Mouse (Mus musculus) intestine, embryonic 16.5 days (tissue): ENCODE data around the gene Cfap77. TPM values are rescaled to one million over a fixed set of nuclear protein-coding genes. Genes with fewer than 3 reads are reported as not detected.

Experiments used
- ATAC-seq: fragments of 200-750 bp; cut with Nextera tagmentation; 2 replicates; pipeline ENCODE4 v1.8.0; 2017; ENCODE audit warnings: moderate TSS enrichment, moderate library complexity
- H3K27ac ChIP-seq: fragments of 300-500 bp; sonication (generic); 2 replicates; pipeline ENCODE4 v1.5.1; 2014; ENCODE audit warnings: mild to moderate bottlenecking, low read length
- H3K27me3 ChIP-seq: fragments of 300-500 bp; sonication (generic); replicated peaks from 2 replicates; pipeline ENCODE4 v1.6.1; 2014; ENCODE audit warnings: low read length, control low read depth, mixed read lengths; ENCODE audit not compliant: control insufficient read depth, insufficient read depth
- H3K36me3 ChIP-seq: fragments of 300-500 bp; sonication (generic); 2 replicates; pipeline ENCODE4 v1.6.1; 2014; ENCODE audit warnings: low read length, control low read depth; ENCODE audit not compliant: control insufficient read depth, insufficient read depth
- H3K4me1 ChIP-seq: fragments of 300-500 bp; sonication (generic); 2 replicates; pipeline ENCODE4 v1.6.1; 2014; ENCODE audit warnings: low read length, control low read depth, mixed read lengths; ENCODE audit not compliant: control insufficient read depth, insufficient read depth
- H3K4me2 ChIP-seq: fragments of 300-500 bp; sonication (generic); 2 replicates; pipeline ENCODE4 v1.6.1; 2014; ENCODE audit warnings: low read depth, low read length, control low read depth
- H3K4me3 ChIP-seq: fragments of 300-500 bp; sonication (generic); 2 replicates; pipeline ENCODE4 v1.5.1; 2014; ENCODE audit warnings: mild to moderate bottlenecking, low read length
- H3K9ac ChIP-seq: fragments of 300-500 bp; sonication (generic); 2 replicates; pipeline ENCODE4 v1.6.1; 2014; ENCODE audit warnings: low read depth, low read length
- H3K9me3 ChIP-seq: fragments of 300-500 bp; sonication (generic); 2 replicates; pipeline ENCODE4 v1.6.1; 2016; ENCODE audit warnings: low read length, control low read depth; ENCODE audit not compliant: control insufficient read depth
- WGBS: fragments of 180-500 bp; shearing (Covaris S2); extraction: QIAGEN DNeasy Blood & Tissue Kit; methylation state at CpG from one replicate; pipeline ENCODE4 v1.1.7; 2014; 5-methylcytosine and 5-hydroxymethylcytosine counted together
- polyA plus RNA-seq: library from polyadenylated mRNA; unstranded; fragments of >200 nt; fragmentation: Nextera tagmentation; extraction: Ambion mirVana; gene quantifications from 2 replicates; pipeline ENCODE4 v1.2.1, GENCODE M21; 2015

Cfap77 gene
- polyA plus RNA-seq, 1 experiment from 2014 or later = 0.31 TPM

DNA sequence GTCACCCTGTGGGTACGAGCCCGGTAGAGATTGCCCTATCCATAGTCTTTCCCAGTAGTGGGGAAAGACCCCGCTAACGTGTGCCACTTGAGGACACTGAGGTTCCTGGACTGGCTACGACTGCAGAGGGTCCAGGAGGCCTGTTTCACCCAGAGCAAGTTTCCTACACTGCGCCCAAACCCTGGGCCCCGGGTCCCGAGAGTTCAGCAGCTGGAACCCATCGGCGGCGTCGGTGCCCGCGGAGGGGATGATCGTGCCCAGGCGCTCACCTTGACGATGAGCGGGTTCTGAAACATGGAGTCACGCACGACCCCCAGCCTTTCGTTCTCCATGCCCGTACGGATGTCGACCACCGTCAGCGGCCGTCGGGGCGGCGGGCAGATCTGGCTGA is 326 bp downstream of the Cfap77 start:
- H3K27ac ChIP-seq = no peak overlapping the region

DNA sequence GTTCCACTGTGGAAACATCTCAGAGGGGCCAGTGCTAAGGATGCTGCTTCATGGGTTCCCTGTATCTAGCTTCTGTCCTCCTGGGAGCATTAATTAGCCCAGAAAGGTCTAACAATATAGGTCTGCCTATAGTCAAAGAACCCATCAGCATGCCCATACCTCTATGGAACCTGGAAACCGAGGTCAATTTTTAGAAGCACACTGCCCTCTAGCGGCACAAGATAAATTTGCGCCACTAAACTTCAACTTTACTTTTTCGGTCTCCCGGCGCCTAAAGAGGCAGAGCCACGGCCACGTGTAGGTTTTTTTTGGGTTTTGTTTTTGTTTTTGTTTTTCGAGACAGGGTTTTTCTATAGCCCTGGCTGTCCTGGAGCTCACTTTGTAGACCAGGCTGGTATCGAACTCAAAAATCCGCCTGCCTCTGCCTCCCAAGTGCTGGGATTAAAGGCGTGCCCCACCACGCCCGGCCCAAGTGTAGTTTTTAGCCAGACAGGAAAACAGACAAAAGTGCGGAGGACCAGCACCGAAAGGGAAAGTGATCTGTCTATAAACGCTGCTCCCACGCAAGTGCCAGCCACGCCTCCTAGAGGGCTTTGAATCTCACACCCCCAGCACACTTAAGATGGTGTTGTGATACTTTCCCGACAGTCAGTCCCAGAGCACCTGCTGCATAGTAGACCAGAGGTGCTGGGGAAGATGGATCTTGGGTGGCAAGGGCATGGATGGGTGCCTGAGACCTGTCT is 893 bp downstream of the Cfap77 start:
- no peaks in the 10 kb centered on the region for H3K9me3 ChIP-seq
- H3K36me3 ChIP-seq = no peaks in the 10 kb centered on the region
- peaks cover 10% of the 10 kb centered on the region for H3K4me1 ChIP-seq
- H3K9ac ChIP-seq = peak overlapping the region; percentile 73
- H3K4me2 ChIP-seq = peak overlapping the region; percentile 99
- no peak overlapping the region for H3K27ac ChIP-seq
- peak overlapping the region; percentile 53 for H3K4me3 ChIP-seq
- H3K27me3 ChIP-seq = no peaks in the 10 kb centered on the region
- no peak; the same call in 1 of the 2 replicates for ATAC-seq
- WGBS = 3% methylated on average over 20 of the region's 20 CpGs

More for the DNA sequence above, 326 bp downstream of the Cfap77 start:
- Histone ChIP-seq H3K27me3 (no peaks in the 10 kb centered on the region), H3K4me2 (peak overlapping the region; percentile 99), H3K4me1 (peaks cover 10% of the 10 kb centered on the region), H3K9me3 (no peaks in the 10 kb centered on the region), H3K4me3 (peak overlapping the region; percentile 53), H3K36me3 (no peaks in the 10 kb centered on the region), H3K9ac (peak overlapping the region; percentile 73)
- WGBS = 1% methylated on average over 30 of the region's 30 CpGs
- peak; percentile 63 for ATAC-seq

DNA sequence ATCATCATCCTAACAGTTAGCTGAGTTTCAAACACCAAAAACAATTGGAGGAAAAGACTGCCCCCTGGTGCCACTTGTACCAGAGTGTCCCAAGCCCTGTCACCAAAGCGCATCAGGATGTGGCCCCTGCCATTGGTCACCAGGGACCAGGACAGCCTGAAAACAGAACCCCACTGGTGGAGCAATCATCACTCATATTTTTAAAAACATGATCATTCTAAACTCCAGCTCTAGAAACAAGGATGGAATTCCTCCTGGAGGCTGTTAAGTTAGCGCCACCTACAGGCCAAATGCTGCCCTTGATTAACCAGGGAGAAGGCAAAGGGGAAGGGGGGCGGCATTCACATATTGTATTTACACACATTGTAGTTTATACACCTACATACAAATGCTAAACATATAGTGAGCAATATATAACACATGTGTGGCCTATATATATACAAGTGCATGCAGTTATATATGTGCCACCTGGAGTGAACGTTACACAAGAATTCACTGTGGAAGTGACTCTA is 1.9 kb downstream of the Cfap77 start:
- Histone ChIP-seq H3K9ac (no peak overlapping the region), H3K4me1 (peaks cover 10% of the 10 kb centered on the region), H3K27me3 (no peaks in the 10 kb centered on the region), H3K9me3 (no peaks in the 10 kb centered on the region), H3K27ac (no peak overlapping the region), H3K4me3 (no peak overlapping the region), H3K4me2 (no peak overlapping the region), H3K36me3 (no peaks in the 10 kb centered on the region)
- no peak for ATAC-seq
- 27% methylated on average over 4 of the region's 4 CpGs for WGBS

DNA sequence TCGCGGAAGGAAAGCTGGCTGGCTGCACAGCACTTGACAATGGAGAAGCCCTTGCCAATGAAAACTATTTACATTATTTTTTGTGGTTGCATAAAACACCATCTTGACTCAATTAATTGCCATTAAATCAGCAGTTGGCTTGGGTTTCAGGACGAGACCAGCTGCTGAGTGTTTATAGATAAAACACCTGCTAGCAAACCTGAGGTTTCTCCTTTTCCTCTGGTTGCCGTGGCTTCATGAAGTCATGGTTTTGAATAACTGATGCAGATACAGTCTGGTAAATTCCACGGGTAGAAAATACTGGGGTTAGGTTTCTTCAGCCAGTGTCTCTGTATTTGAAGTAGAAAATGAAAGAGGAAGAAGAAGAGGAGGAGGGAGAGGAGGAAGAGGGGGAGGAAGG is 2.9 kb downstream of the Cfap77 start:
- no peak overlapping the region for H3K4me3 ChIP-seq
- no peak overlapping the region for H3K9ac ChIP-seq
- H3K27ac ChIP-seq = no peak overlapping the region
- H3K9me3 ChIP-seq = no peaks in the 10 kb centered on the region
- no peak overlapping the region for H3K4me2 ChIP-seq
- H3K36me3 ChIP-seq = no peaks in the 10 kb centered on the region
- no peak for ATAC-seq
- H3K27me3 ChIP-seq = no peaks in the 10 kb centered on the region
- 47% methylated on average over 5 of the region's 5 CpGs for WGBS
- peaks cover 10% of the 10 kb centered on the region for H3K4me1 ChIP-seq

DNA sequence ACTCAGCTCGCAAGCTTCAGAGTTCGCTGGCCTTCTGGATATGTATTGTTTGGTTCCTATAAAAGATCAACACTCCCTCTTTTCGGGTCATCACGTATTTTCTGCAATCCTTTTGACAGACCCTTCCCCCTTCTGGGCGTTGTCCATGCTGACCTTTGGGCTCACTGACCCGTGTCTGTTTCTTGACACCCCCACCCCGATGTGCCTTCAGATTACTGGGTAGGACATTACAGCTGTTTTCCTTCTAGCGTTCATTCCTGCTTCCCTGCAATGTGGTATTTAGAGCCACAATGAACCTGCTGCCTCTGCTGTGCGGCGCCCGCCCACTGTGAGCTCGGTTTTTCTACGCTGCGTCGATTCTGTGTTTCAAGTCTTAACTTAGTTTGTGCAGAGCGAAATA is 8.7 kb downstream of the Cfap77 start:
- Histone ChIP-seq H3K27me3 (peaks cover 9% of the 10 kb centered on the region; the same call in 1 of the 2 replicates), H3K36me3 (no peaks in the 10 kb centered on the region), H3K4me2 (no peak overlapping the region), H3K4me3 (no peak overlapping the region), H3K9me3 (no peaks in the 10 kb centered on the region), H3K4me1 (no peaks in the 10 kb centered on the region), H3K9ac (no peak overlapping the region), H3K27ac (no peak overlapping the region)
- no peak for ATAC-seq
- WGBS = 56% methylated on average over 16 of the region's 16 CpGs

DNA sequence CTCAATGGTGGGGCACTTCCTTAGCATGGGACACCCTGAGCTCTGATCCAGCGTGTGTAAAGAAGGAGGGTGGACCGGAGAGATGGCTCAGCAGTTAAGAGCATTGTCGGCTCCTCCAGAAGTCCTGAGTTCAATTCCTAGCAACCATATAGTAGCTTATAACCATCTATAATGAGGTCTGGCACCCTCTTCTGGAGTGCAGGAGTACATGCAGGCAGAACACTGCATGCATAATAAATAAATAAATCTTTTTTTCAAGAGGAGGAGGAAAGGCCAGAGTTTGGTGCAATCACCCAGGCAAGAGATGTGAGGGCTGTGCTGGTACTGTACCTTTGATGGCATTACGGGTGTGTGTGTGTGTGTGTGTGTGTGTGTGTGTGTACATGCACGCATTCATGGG is 12.7 kb downstream of the Cfap77 start:
- no peak for ATAC-seq
- H3K9ac ChIP-seq = no peak overlapping the region
- WGBS = 90% methylated on average over 5 of the region's 5 CpGs
- H3K9me3 ChIP-seq = no peaks in the 10 kb centered on the region
- no peaks in the 10 kb centered on the region for H3K36me3 ChIP-seq
- H3K4me1 ChIP-seq = no peaks in the 10 kb centered on the region
- H3K4me2 ChIP-seq = no peak overlapping the region
- H3K4me3 ChIP-seq = no peak overlapping the region
- no peak overlapping the region for H3K27ac ChIP-seq
- H3K27me3 ChIP-seq = peaks cover 18% of the 10 kb centered on the region

DNA sequence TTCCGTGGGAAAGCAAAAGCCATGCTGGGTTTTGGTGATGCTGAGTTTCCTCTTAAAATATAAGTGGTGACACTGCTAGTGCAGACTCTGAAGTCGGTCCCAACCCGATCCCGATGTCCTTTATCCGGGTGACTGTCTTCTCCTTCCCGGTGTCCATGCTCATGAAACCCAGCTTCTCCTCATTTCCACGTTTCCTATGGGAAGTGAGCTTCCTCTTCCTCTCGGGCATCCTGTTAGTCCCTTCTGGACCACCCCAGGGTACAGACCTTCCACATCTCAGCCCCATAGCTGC is 13.4 kb downstream of the Cfap77 start:
- H3K9me3 ChIP-seq = no peaks in the 10 kb centered on the region
- peaks cover 18% of the 10 kb centered on the region for H3K27me3 ChIP-seq
- no peak overlapping the region for H3K9ac ChIP-seq
- H3K36me3 ChIP-seq = no peaks in the 10 kb centered on the region
- ATAC-seq = no peak
- H3K27ac ChIP-seq = no peak overlapping the region
- H3K4me2 ChIP-seq = no peak overlapping the region
- no peaks in the 10 kb centered on the region for H3K4me1 ChIP-seq
- H3K4me3 ChIP-seq = no peak overlapping the region
- 44% methylated on average over 8 of the region's 8 CpGs for WGBS

DNA sequence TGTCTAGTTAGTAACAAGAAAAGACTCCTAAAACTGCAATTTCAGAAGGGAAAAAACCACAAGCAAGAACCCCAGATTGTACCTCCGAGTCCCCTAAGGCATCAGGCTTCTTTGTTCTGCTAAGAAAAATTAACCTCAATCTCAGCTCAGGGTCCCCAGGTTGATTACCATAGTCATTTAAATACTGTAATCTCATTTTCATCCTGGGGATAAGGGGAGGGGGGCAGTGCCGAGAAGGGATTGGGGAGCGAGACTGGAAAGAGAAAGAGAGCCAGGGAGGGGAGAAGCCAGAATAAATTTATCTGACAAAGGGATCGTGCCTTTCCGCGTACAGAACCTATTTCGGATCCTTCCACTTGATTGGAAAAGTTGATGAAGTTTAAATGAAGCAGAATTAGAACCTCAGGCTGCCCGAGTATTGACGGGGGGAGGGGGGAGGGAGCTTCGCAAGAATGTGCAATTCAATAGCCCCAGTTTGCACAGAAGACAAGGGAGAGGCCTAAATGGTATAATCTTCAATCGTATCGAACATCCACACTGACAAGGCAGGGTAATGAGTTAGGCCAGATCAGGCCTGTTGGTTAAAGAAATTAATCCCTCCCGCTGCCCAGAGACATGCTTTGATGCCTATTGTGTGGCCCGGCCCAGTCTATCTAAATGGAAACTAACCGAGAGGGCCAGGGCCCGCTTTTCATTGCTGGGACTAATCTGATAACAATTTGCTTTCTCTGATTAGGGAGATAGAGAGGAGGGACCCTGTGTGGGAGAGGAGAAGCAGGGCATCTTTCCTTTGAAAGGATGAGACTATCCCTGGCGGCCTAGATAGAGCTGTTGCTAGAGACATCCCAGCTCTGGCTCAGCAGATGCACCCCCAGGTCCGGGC is 14.0 kb downstream of the Cfap77 start:
- no peak for ATAC-seq
- Histone ChIP-seq H3K4me3 (no peak overlapping the region), H3K9me3 (no peaks in the 10 kb centered on the region), H3K4me1 (no peaks in the 10 kb centered on the region), H3K27ac (no peak overlapping the region), H3K27me3 (peaks cover 18% of the 10 kb centered on the region), H3K4me2 (no peak overlapping the region), H3K36me3 (no peaks in the 10 kb centered on the region), H3K9ac (no peak overlapping the region)
- WGBS = 30% methylated on average over 18 of the region's 18 CpGs

DNA sequence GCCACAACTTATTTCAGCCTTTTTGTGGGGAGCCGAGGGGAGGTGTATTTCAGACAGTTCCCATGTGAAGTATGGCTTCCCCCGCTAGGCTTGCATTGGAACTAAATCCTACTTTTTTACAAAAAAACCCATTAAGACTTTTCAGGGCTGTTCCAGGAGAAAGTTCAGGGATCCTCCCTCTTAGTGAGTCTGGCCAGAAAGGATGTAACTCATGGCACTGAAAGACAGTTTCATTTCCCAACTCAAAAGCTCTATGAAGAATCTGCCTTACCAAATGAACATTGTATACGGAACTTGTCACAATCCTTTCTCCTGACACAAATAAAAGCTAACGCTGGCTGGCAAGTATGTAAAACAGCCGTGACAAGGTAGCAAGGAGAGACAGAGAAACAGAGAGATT is 15.1 kb downstream of the Cfap77 start:
- no peak for ATAC-seq
- no peaks in the 10 kb centered on the region for H3K9me3 ChIP-seq
- no peak overlapping the region for H3K4me2 ChIP-seq
- WGBS = 29% methylated on average over 5 of the region's 5 CpGs
- no peak overlapping the region for H3K4me3 ChIP-seq
- no peaks in the 10 kb centered on the region for H3K4me1 ChIP-seq
- no peak overlapping the region for H3K9ac ChIP-seq
- H3K27ac ChIP-seq = no peak overlapping the region
- no peaks in the 10 kb centered on the region for H3K36me3 ChIP-seq
- peaks cover 18% of the 10 kb centered on the region for H3K27me3 ChIP-seq
